Mouse (Mus musculus): ENCODE results near the gene Atp2b4. TPM values are rescaled to one million over a fixed set of nuclear protein-coding genes. Genes with fewer than 3 reads are reported as not detected.
A peak's percentile ranks its signal among the peaks of the same experiment; 100 is the strongest.

Gene Atp2b4
- total and polyA plus RNA-seq, 2 experiments from 2014 or later = 11.4 to 69.1 TPM

- Histone ChIP-seq H3K9ac (no peak overlapping the region), H3K27me3 (ENCODE audit: insufficient read depth, low read length) (no peaks in the 10 kb centered on the region), H3K4me3 (ENCODE audit: low read depth, low read length) (no peak overlapping the region), H3K36me3 (ENCODE audit: insufficient read depth) (no peaks in the 10 kb centered on the region), H3K27ac (ENCODE audit: low read depth, low read length) (no peak overlapping the region), H3K9me3 (ENCODE audit: low read length) (no peaks in the 10 kb centered on the region), H3K4me1 (ENCODE audit: insufficient read depth) (no peaks in the 10 kb centered on the region; the same call in 1 of the 2 replicates), H3K4me2 (ENCODE audit: low read depth) (no peak overlapping the region)
- no peak for TF ChIP-seq CTCF (IDR thresholded peaks at IDR 0.05; ENCODE audit: low read depth)
- 89% methylated on average over 5 of the region's 5 CpGs for WGBS
- DNase-seq (no peak), ATAC-seq (no peak)
These were observed 32.8 kb downstream of the Atp2b4 start for GRCm38 (mm10) chr1:133767994-133768393.

- no peak overlapping the region for H3K27ac ChIP-seq (ENCODE audit: low read depth, low read length)
These were observed 33.8 kb downstream of the Atp2b4 start for GRCm38 (mm10) chr1:133766901-133767529.

GRCm38 (mm10) chr1:133765376-133765775 is 35.5 kb downstream of the Atp2b4 start:
- no peaks in the 10 kb centered on the region for H3K9me3 ChIP-seq (ENCODE audit: low read length)

More at GRCm38 (mm10) chr1:133766901-133767529, 33.8 kb downstream of the Atp2b4 start:
- ATAC-seq (no peak), DNase-seq (no peak)
- H3K9me3 ChIP-seq (ENCODE audit: low read length) = no peaks in the 10 kb centered on the region
- no peaks in the 10 kb centered on the region for H3K27me3 ChIP-seq (ENCODE audit: insufficient read depth, low read length)
- no peak overlapping the region for H3K9ac ChIP-seq
- 29% methylated on average over 11 of the region's 11 CpGs for WGBS
- H3K4me3 ChIP-seq (ENCODE audit: low read depth, low read length) = no peak overlapping the region
- TF ChIP-seq CTCF (IDR thresholded peaks at IDR 0.05; ENCODE audit: low read depth) = no peak
- no peaks in the 10 kb centered on the region; the same call in 1 of the 2 replicates for H3K4me1 ChIP-seq (ENCODE audit: insufficient read depth)
- no peak overlapping the region for H3K4me2 ChIP-seq (ENCODE audit: low read depth)
- no peaks in the 10 kb centered on the region for H3K36me3 ChIP-seq (ENCODE audit: insufficient read depth)

GRCm38 (mm10) chr1:133762946-133763422 is 37.9 kb downstream of the Atp2b4 start:
- Histone ChIP-seq H3K9me3 (ENCODE audit: low read length) (no peaks in the 10 kb centered on the region), H3K27ac (ENCODE audit: low read depth, low read length) (peak overlapping the region; percentile 50; the same call in 1 of the 2 replicates)

More at GRCm38 (mm10) chr1:133765376-133765775, 35.5 kb downstream of the Atp2b4 start:
- Histone ChIP-seq H3K36me3 (ENCODE audit: insufficient read depth) (no peaks in the 10 kb centered on the region), H3K4me1 (ENCODE audit: insufficient read depth) (no peaks in the 10 kb centered on the region; the same call in 1 of the 2 replicates), H3K27me3 (ENCODE audit: insufficient read depth, low read length) (no peaks in the 10 kb centered on the region), H3K4me3 (ENCODE audit: low read depth, low read length) (no peak overlapping the region), H3K9ac (no peak overlapping the region), H3K27ac (ENCODE audit: low read depth, low read length) (no peak overlapping the region), H3K4me2 (ENCODE audit: low read depth) (no peak overlapping the region)
- DNase-seq (no peak), ATAC-seq (no peak)
- 78% methylated on average over 4 of the region's 4 CpGs for WGBS
- TF ChIP-seq CTCF (IDR thresholded peaks at IDR 0.05; ENCODE audit: low read depth) = no peak

GRCm38 (mm10) chr1:133761278-133761677 is 39.6 kb downstream of the Atp2b4 start:
- Histone ChIP-seq H3K9me3 (ENCODE audit: low read length) (no peaks in the 10 kb centered on the region), H3K36me3 (ENCODE audit: insufficient read depth) (no peaks in the 10 kb centered on the region), H3K27ac (ENCODE audit: low read depth, low read length) (no peak overlapping the region), H3K4me2 (ENCODE audit: low read depth) (no peak overlapping the region), H3K27me3 (ENCODE audit: insufficient read depth, low read length) (no peaks in the 10 kb centered on the region), H3K4me3 (ENCODE audit: low read depth, low read length) (no peak overlapping the region), H3K4me1 (ENCODE audit: insufficient read depth) (no peaks in the 10 kb centered on the region; the same call in 1 of the 2 replicates), H3K9ac (no peak overlapping the region)
- DNase-seq = no peak
- no peak for TF ChIP-seq CTCF (IDR thresholded peaks at IDR 0.05; ENCODE audit: low read depth)
- 82% methylated on average over 5 of the region's 5 CpGs for WGBS
- ATAC-seq = no peak

More at GRCm38 (mm10) chr1:133762946-133763422, 37.9 kb downstream of the Atp2b4 start:
- no peaks in the 10 kb centered on the region for H3K36me3 ChIP-seq (ENCODE audit: insufficient read depth)
- no peaks in the 10 kb centered on the region; the same call in 1 of the 2 replicates for H3K4me1 ChIP-seq (ENCODE audit: insufficient read depth)
- no peaks in the 10 kb centered on the region for H3K27me3 ChIP-seq (ENCODE audit: insufficient read depth, low read length)
- WGBS = 24% methylated on average over 5 of the region's 5 CpGs
- TF ChIP-seq CTCF (IDR thresholded peaks at IDR 0.05; ENCODE audit: low read depth) = no peak
- no peak overlapping the region for H3K4me2 ChIP-seq (ENCODE audit: low read depth)
- H3K4me3 ChIP-seq (ENCODE audit: low read depth, low read length) = no peak overlapping the region
- DNase-seq (peak; percentile 53), ATAC-seq (peak; percentile 93)
- H3K9ac ChIP-seq = no peak overlapping the region

GRCm38 (mm10) chr1:133754317-133754868 is 46.4 kb downstream of the Atp2b4 start:
- no peaks in the 10 kb centered on the region for H3K36me3 ChIP-seq (ENCODE audit: insufficient read depth)
- no peak for ATAC-seq
- no peak overlapping the region for H3K27ac ChIP-seq (ENCODE audit: low read depth, low read length)
- DNase-seq = no peak
- no peaks in the 10 kb centered on the region for H3K4me1 ChIP-seq (ENCODE audit: insufficient read depth)
- no peaks in the 10 kb centered on the region for H3K27me3 ChIP-seq (ENCODE audit: insufficient read depth, low read length)
- H3K4me3 ChIP-seq (ENCODE audit: low read depth, low read length) = no peak overlapping the region
- H3K9ac ChIP-seq = no peak overlapping the region
- H3K4me2 ChIP-seq (ENCODE audit: low read depth) = no peak overlapping the region
- 80% methylated on average over 4 of the region's 4 CpGs for WGBS
- no peaks in the 10 kb centered on the region for H3K9me3 ChIP-seq (ENCODE audit: low read length)
- TF ChIP-seq CTCF (IDR thresholded peaks at IDR 0.05; ENCODE audit: low read depth) = no peak

- 80% methylated on average over 8 of the region's 8 CpGs for WGBS
- Histone ChIP-seq H3K27ac (ENCODE audit: low read depth, low read length) (no peak overlapping the region), H3K4me1 (ENCODE audit: insufficient read depth) (no peaks in the 10 kb centered on the region), H3K9ac (no peak overlapping the region), H3K27me3 (ENCODE audit: insufficient read depth, low read length) (no peaks in the 10 kb centered on the region), H3K36me3 (ENCODE audit: insufficient read depth) (no peaks in the 10 kb centered on the region), H3K9me3 (ENCODE audit: low read length) (no peaks in the 10 kb centered on the region), H3K4me2 (ENCODE audit: low read depth) (no peak overlapping the region), H3K4me3 (ENCODE audit: low read depth, low read length) (no peak overlapping the region)
- TF ChIP-seq CTCF (IDR thresholded peaks at IDR 0.05; ENCODE audit: low read depth) = no peak
- DNase-seq = no peak
- no peak for ATAC-seq
These were observed 47.5 kb downstream of the Atp2b4 start for GRCm38 (mm10) chr1:133753325-133753724.
